Mouse (Mus musculus) cerebellum, adult 2 months (tissue): ENCODE data around the gene Fut8.

Source experiments
- CTCF ChIP-seq: fragments of 200-500 bp; IDR thresholded peaks from 2 replicates; pipeline ENCODE4 v1.5.1; 2011; ENCODE audit warnings: low read depth, mild to moderate bottlenecking, control low read depth, low read length, moderate library complexity, borderline replicate concordance; ENCODE audit not compliant: insufficient read depth
- POLR2A ChIP-seq: fragments of 200-500 bp; IDR thresholded peaks from 2 replicates; pipeline ENCODE4 v1.6.1; 2011; ENCODE audit warnings: low read length, control low read depth, borderline replicate concordance; ENCODE audit not compliant: insufficient read depth

DNA sequence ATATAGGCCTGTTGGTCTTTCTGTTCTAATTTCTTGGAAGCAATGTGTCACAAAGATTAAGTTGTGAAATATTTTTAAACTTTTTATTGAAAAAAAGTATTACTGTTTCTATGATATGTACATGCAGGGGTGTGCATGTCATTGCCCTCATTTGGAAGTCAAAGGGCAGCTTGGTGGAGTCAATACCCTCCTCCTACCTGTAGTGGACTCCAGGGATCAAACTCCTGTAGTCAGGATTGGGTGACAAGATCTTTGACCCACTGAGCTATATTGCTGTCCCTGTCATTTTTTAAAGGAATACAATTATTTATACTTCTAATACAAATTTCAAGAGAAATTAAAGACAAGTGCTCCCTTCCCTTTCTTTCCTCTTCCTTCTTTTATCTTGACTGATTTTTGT is 111.6 kb downstream of the Fut8 start:
- TF ChIP-seq POLR2A (no peak), CTCF (no peak)
